Mouse (Mus musculus) olfactory bulb, adult 2 months (tissue): ENCODE measurements around the gene Tmem208.

Experiments
- CTCF ChIP-seq: fragments of 200-500 bp; IDR thresholded peaks from 2 replicates; pipeline ENCODE4 v1.5.1; 2012; ENCODE audit warnings: low read depth, mild to moderate bottlenecking, low read length, moderate library complexity; ENCODE audit not compliant: insufficient read depth
- POLR2A ChIP-seq: fragments of 200-500 bp; IDR thresholded peaks from 2 replicates; pipeline ENCODE4 v1.6.1; 2012; ENCODE audit warnings: mild to moderate bottlenecking, low read depth, low read length, moderate library complexity; ENCODE audit not compliant: insufficient read depth

- TF ChIP-seq CTCF, result no peak
- TF ChIP-seq POLR2A, result no peak
Observed at GRCm38 (mm10) chr8:105286907-105287306, 39.2 kb upstream of the Tmem208 start.
